Mouse (Mus musculus) midbrain, embryonic 14.5 days (tissue): ENCODE measurements around the gene Abcb5. TPM values are rescaled to one million over a fixed set of nuclear protein-coding genes. Genes with fewer than 3 reads are reported as not detected.
"Not testable (repeated sequence)": the region's sequence is repeated elsewhere in the genome, so short reads cannot be mapped to it uniquely, and the experiment has no call there.

Experiments used
- ATAC-seq: fragments of 200-750 bp; cut with Nextera tagmentation; 2 replicates; pipeline ENCODE4 v1.8.0; 2017; ENCODE audit warnings: moderate number of reproducible peaks, moderate library complexity; ENCODE audit not compliant: low FRiP score, low TSS enrichment
- DNase-seq: peaks from one replicate; pipeline ENCODE4 v3.0.0-alpha.2; 2015
- H3K27ac ChIP-seq: fragments of 300-500 bp; sonication (generic); replicated peaks from 2 replicates; pipeline ENCODE4 v1.5.1; 2014; ENCODE audit warnings: mild to moderate bottlenecking, low read depth, low read length, moderate library complexity
- H3K27me3 ChIP-seq: fragments of 300-500 bp; sonication (generic); 2 replicates; pipeline ENCODE4 v1.6.1; 2014; ENCODE audit warnings: low read length, control low read depth, mixed read lengths; ENCODE audit not compliant: control insufficient read depth, insufficient read depth
- H3K36me3 ChIP-seq: fragments of 300-500 bp; sonication (generic); 2 replicates; pipeline ENCODE4 v1.6.1; 2014; ENCODE audit warnings: low read length, control low read depth; ENCODE audit not compliant: control insufficient read depth, insufficient read depth
- H3K4me1 ChIP-seq: fragments of 300-500 bp; sonication (generic); 2 replicates; pipeline ENCODE4 v1.6.1; 2014; ENCODE audit warnings: mild to moderate bottlenecking, antibody characterized with exemption, low read length, control low read depth; ENCODE audit not compliant: control insufficient read depth, insufficient read depth
- H3K4me2 ChIP-seq: fragments of 300-500 bp; sonication (generic); 2 replicates; pipeline ENCODE4 v1.6.1; 2014; ENCODE audit warnings: mild to moderate bottlenecking, low read length, moderate library complexity
- H3K4me3 ChIP-seq: fragments of 300-500 bp; sonication (generic); replicated peaks from 2 replicates; pipeline ENCODE4 v1.5.1; 2014; ENCODE audit warnings: low read depth, low read length
- H3K9ac ChIP-seq: fragments of 300-500 bp; sonication (generic); replicated peaks from 2 replicates; pipeline ENCODE4 v1.6.1; 2014; ENCODE audit warnings: mild to moderate bottlenecking, low read length, moderate library complexity
- H3K9me3 ChIP-seq: fragments of 300-500 bp; sonication (generic); 2 replicates; pipeline ENCODE4 v1.6.1; 2016; ENCODE audit warnings: low read length, control low read depth, mixed read lengths; ENCODE audit not compliant: control insufficient read depth
- WGBS: fragments of 180-500 bp; shearing (Covaris S2); extraction: QIAGEN DNeasy Blood & Tissue Kit; methylation state at CpG from one replicate; pipeline ENCODE4 v1.1.7; 2014; 5-methylcytosine and 5-hydroxymethylcytosine counted together
- polyA plus RNA-seq: library from polyadenylated mRNA; unstranded; fragments of >200 nt; fragmentation: Nextera tagmentation; extraction: Ambion mirVana; gene quantifications from 2 replicates; pipeline ENCODE4 v1.2.1, GENCODE M21; 2014

Gene Abcb5
- polyA plus RNA-seq = not detected in 2 replicates

- DNase-seq = no peak
- Histone ChIP-seq H3K27ac (no peak within 1 kb of the TSS), H3K4me2 (no peak within 1 kb of the TSS), H3K36me3 (no peaks in the 10 kb centered on the region), H3K4me1 (no peaks in the 10 kb centered on the region), H3K27me3 (no peaks in the 10 kb centered on the region), H3K4me3 (no peak within 1 kb of the TSS), H3K9ac (no peak within 1 kb of the TSS), H3K9me3 (no peaks in the 10 kb centered on the region)
- ATAC-seq = no peak
- WGBS = 89% methylated on average over 4 of the region's 4 CpGs
Observed at GRCm38 (mm10) chr12:118966321-118966720, at the start of gene Abcb5. TSS of gene Abcb5 (minus strand) at chr12:118966421.

GRCm38 (mm10) chr12:118999230-118999629 lies 33.0 kb upstream of the Abcb5 start:
- H3K27me3 ChIP-seq = no peaks in the 10 kb centered on the region
- H3K9me3 ChIP-seq = no peaks in the 10 kb centered on the region
- H3K4me1 ChIP-seq = no peaks in the 10 kb centered on the region
- no peak overlapping the region for H3K4me2 ChIP-seq
- H3K4me3 ChIP-seq = no peak overlapping the region
- no peak for DNase-seq
- no peaks in the 10 kb centered on the region for H3K36me3 ChIP-seq
- no peak overlapping the region for H3K27ac ChIP-seq
- H3K9ac ChIP-seq = no peak overlapping the region
- 84% methylated on average over 2 of the region's 2 CpGs for WGBS
- no peak for ATAC-seq

GRCm38 (mm10) chr12:118994328-118995166 lies 28.3 kb upstream of the Abcb5 start:
- DNase-seq = peak; percentile 66
- no peak overlapping the region for H3K4me2 ChIP-seq
- no peaks in the 10 kb centered on the region for H3K4me1 ChIP-seq
- no peak overlapping the region for H3K27ac ChIP-seq
- H3K4me3 ChIP-seq = no peak overlapping the region
- WGBS = 91% methylated on average over 1 of the region's 1 CpGs
- H3K9me3 ChIP-seq = no peaks in the 10 kb centered on the region
- no peaks in the 10 kb centered on the region for H3K27me3 ChIP-seq
- no peak for ATAC-seq
- no peaks in the 10 kb centered on the region for H3K36me3 ChIP-seq
- H3K9ac ChIP-seq = no peak overlapping the region

- no peak for DNase-seq
- Histone ChIP-seq H3K27me3 (no peaks in the 10 kb centered on the region), H3K27ac (no peak overlapping the region), H3K4me3 (no peak overlapping the region), H3K9me3 (no peaks in the 10 kb centered on the region), H3K9ac (no peak overlapping the region), H3K36me3 (no peaks in the 10 kb centered on the region), H3K4me1 (no peaks in the 10 kb centered on the region), H3K4me2 (no peak overlapping the region)
- no peak for ATAC-seq
- WGBS = 63% methylated on average over 1 of the region's 1 CpGs
Observed at GRCm38 (mm10) chr12:118984852-118985251, 18.6 kb upstream of the Abcb5 start.

- DNase-seq (peak; percentile 93), ATAC-seq (peak; percentile 76)
- Histone ChIP-seq H3K36me3 (no peaks in the 10 kb centered on the region), H3K27me3 (no peaks in the 10 kb centered on the region; the same call in 1 of the 2 replicates), H3K9me3 (no peaks in the 10 kb centered on the region), H3K4me2 (peak overlapping the region; percentile 42), H3K9ac (peak overlapping the region; percentile 21; the same call in 1 of the 2 replicates), H3K4me1 (peaks cover 2% of the 10 kb centered on the region; the same call in 1 of the 2 replicates), H3K27ac (no peak overlapping the region), H3K4me3 (peak overlapping the region; percentile 10; the same call in 1 of the 2 replicates)
- 22% methylated on average over 13 of the region's 13 CpGs for WGBS
Observed at GRCm38 (mm10) chr12:118930386-118931318, 35.6 kb downstream of the Abcb5 start.

- peak overlapping the region; percentile 52 for H3K4me2 ChIP-seq
- no peaks in the 10 kb centered on the region for H3K36me3 ChIP-seq
- 20% methylated on average over 13 of the region's 13 CpGs for WGBS
- DNase-seq = peak; percentile 85
- 0 out of 2 replicates have a peak overlapping the region, but pooled peaks have one; percentile 18 for H3K4me3 ChIP-seq
- peaks cover 2% of the 10 kb centered on the region; the same call in 1 of the 2 replicates for H3K4me1 ChIP-seq
- no peaks in the 10 kb centered on the region; the same call in 1 of the 2 replicates for H3K27me3 ChIP-seq
- peak overlapping the region; percentile 43 for H3K9ac ChIP-seq
- H3K27ac ChIP-seq = no peak overlapping the region
- peak; percentile 66; the same call in 1 of the 2 replicates for ATAC-seq
- no peaks in the 10 kb centered on the region for H3K9me3 ChIP-seq
Observed at GRCm38 (mm10) chr12:118926813-118927281, 39.4 kb downstream of the Abcb5 start.

- H3K27me3 ChIP-seq, DNase-seq, H3K36me3 ChIP-seq, H3K4me3 ChIP-seq, H3K9ac ChIP-seq, H3K9me3 ChIP-seq, ATAC-seq, H3K27ac ChIP-seq, H3K4me2 ChIP-seq, H3K4me1 ChIP-seq: not testable (repeated sequence)
- 65% methylated on average over 1 of the region's 1 CpGs for WGBS
Observed at GRCm38 (mm10) chr12:118923874-118924273, 42.3 kb downstream of the Abcb5 start.

- ATAC-seq (no peak), DNase-seq (no peak)
- H3K9ac ChIP-seq = no peak overlapping the region
- H3K36me3 ChIP-seq = no peaks in the 10 kb centered on the region
- 26% methylated on average over 1 of the region's 1 CpGs for WGBS
- peaks cover 4% of the 10 kb centered on the region; the same call in 1 of the 2 replicates for H3K4me1 ChIP-seq
- no peak overlapping the region for H3K4me2 ChIP-seq
- no peak overlapping the region for H3K27ac ChIP-seq
- no peak overlapping the region for H3K4me3 ChIP-seq
- H3K9me3 ChIP-seq = no peaks in the 10 kb centered on the region
- H3K27me3 ChIP-seq = no peaks in the 10 kb centered on the region
Observed at GRCm38 (mm10) chr12:118917771-118918170, 48.5 kb downstream of the Abcb5 start.
